ENCODE assay signal across 7 mouse cellular contexts in genomic region chr10:81407539-81408423, GRCm38 (mm10). TPM values are rescaled to one million over a fixed set of nuclear protein-coding genes. Genes with fewer than 3 reads are reported as not detected.
DNase-seq lines count a peak whose midpoint lies in the region; ATAC-seq and TF ChIP-seq lines count a peak whose summit lies in the region.

No protein-coding gene starts in this region.

- peak overlapping the region; percentile 36 for H3K4me3 ChIP-seq in ES-Bruce4 (ENCODE audit: low read depth, low read length)
- H3K4me3 ChIP-seq in heart, embryonic 12.5 days, result peak overlapping the region; percentile 41
- peak overlapping the region; percentile 16 for H3K4me3 ChIP-seq in kidney, embryonic 14.5 days (ENCODE audit: low read length)
- peak overlapping the region; percentile 34 for H3K4me3 ChIP-seq in liver, postnatal 0 days (ENCODE audit: low read depth, low read length)
- H3K4me3 ChIP-seq in neural tube, embryonic 12.5 days, result peak overlapping the region; percentile 19

- H3K9ac ChIP-seq in ES-Bruce4 (ENCODE audit: low read depth, poor library complexity, severe bottlenecking), result no peak overlapping the region
- H3K9ac ChIP-seq in heart, embryonic 12.5 days, result peak overlapping the region; percentile 63
- H3K9ac ChIP-seq in kidney, embryonic 14.5 days (ENCODE audit: low read depth, low read length), result no peak overlapping the region
- H3K9ac ChIP-seq in liver, postnatal 0 days (replicated peaks), result no peak overlapping the region; the same call in none of the 2 replicates
- peak overlapping the region; percentile 21; the same call in 1 of the 2 replicates for H3K9ac ChIP-seq in neural tube, embryonic 12.5 days

- TF ChIP-seq POLR2A in ES-Bruce4 (IDR thresholded peaks at IDR 0.05; ENCODE audit: insufficient read depth, low read length), result no peak

- no peaks in the 10 kb centered on the region for H3K9me3 ChIP-seq in ES-Bruce4 (replicated peaks; ENCODE audit: control insufficient read depth, insufficient read depth, low read length, poor library complexity, severe bottlenecking)
- H3K9me3 ChIP-seq in heart, embryonic 12.5 days (replicated peaks), result no peaks in the 10 kb centered on the region
- H3K9me3 ChIP-seq in kidney, embryonic 14.5 days (ENCODE audit: control insufficient read depth, low read length), result no peaks in the 10 kb centered on the region
- no peaks in the 10 kb centered on the region for H3K9me3 ChIP-seq in liver, postnatal 0 days (ENCODE audit: low read length)
- no peaks in the 10 kb centered on the region for H3K9me3 ChIP-seq in neural tube, embryonic 12.5 days

- TF ChIP-seq EP300 in ES-Bruce4 (IDR thresholded peaks at IDR 0.05; ENCODE audit: insufficient read depth, low read depth, low read length), result no peak
- TF ChIP-seq EP300 in liver, postnatal 0 days (IDR thresholded peaks at IDR 0.05; ENCODE audit: low read depth), result no peak

- peaks cover 24% of the 10 kb centered on the region for H3K4me1 ChIP-seq in ES-Bruce4 (ENCODE audit: control insufficient read depth, insufficient read depth, low read length)
- peaks cover 96% of the 10 kb centered on the region for H3K4me1 ChIP-seq in heart, embryonic 12.5 days (replicated peaks)
- peaks cover 74% of the 10 kb centered on the region for H3K4me1 ChIP-seq in kidney, embryonic 14.5 days (ENCODE audit: control insufficient read depth, insufficient read depth, low read length)
- peaks cover 56% of the 10 kb centered on the region for H3K4me1 ChIP-seq in liver, postnatal 0 days (ENCODE audit: insufficient read depth)
- H3K4me1 ChIP-seq in neural tube, embryonic 12.5 days, result peaks cover 66% of the 10 kb centered on the region

- no peaks in the 10 kb centered on the region for H3K27me3 ChIP-seq in ES-Bruce4 (ENCODE audit: control insufficient read depth, insufficient read depth, low read length, poor library complexity, severe bottlenecking)
- H3K27me3 ChIP-seq in heart, embryonic 12.5 days (replicated peaks), result 0 out of 2 replicates have a peak, but pooled peaks cover 5% of the 10 kb centered on the region
- H3K27me3 ChIP-seq in kidney, embryonic 14.5 days (ENCODE audit: control insufficient read depth, insufficient read depth, low read length), result no peaks in the 10 kb centered on the region
- peaks cover 4% of the 10 kb centered on the region; the same call in 1 of the 2 replicates for H3K27me3 ChIP-seq in liver, postnatal 0 days (ENCODE audit: insufficient read depth, low read length)
- H3K27me3 ChIP-seq in neural tube, embryonic 12.5 days (replicated peaks), result peaks cover 30% of the 10 kb centered on the region

- peak; percentile 72 to 81 for DNase-seq in adrenal gland, adult 18-20 months (ENCODE audit: low spot score in 2 of 2)
- DNase-seq in embryo, embryonic 11 days, result peak; percentile 79
- DNase-seq in liver, postnatal 0 days, result peak; percentile 83

- TF ChIP-seq CTCF in ES-Bruce4 (IDR thresholded peaks at IDR 0.05; ENCODE audit: low read depth, low read length), result no peak
- TF ChIP-seq CTCF in liver, postnatal 0 days (IDR thresholded peaks at IDR 0.05; ENCODE audit: low read depth), result peak; percentile 18; the same call in 1 of the 2 replicates

- peak; percentile 40; the same call in 1 of the 2 replicates for ATAC-seq in heart, embryonic 12.5 days (ENCODE audit: insufficient number of reproducible peaks, low FRiP score)
- ATAC-seq in kidney, embryonic 14.5 days (ENCODE audit: low FRiP score, low TSS enrichment), result peak; percentile 7; the same call in 1 of the 2 replicates
- peak; percentile 51 for ATAC-seq in liver, postnatal 0 days
- ATAC-seq in neural tube, embryonic 12.5 days (ENCODE audit: low FRiP score, low read depth), result no peak

- peak overlapping the region; percentile 66 for H3K4me2 ChIP-seq in heart, embryonic 12.5 days
- peak overlapping the region; percentile 25 for H3K4me2 ChIP-seq in kidney, embryonic 14.5 days (replicated peaks; ENCODE audit: low read depth, low read length)
- H3K4me2 ChIP-seq in liver, postnatal 0 days (ENCODE audit: low read depth, low read length), result peak overlapping the region; percentile 65
- peak overlapping the region; percentile 51 for H3K4me2 ChIP-seq in neural tube, embryonic 12.5 days (replicated peaks)

- 22% methylated on average over 31 of the region's 31 CpGs for WGBS in heart, embryonic 12.5 days
- WGBS in kidney, embryonic 14.5 days, result 24% methylated on average over 31 of the region's 31 CpGs
- WGBS in liver, postnatal 0 days (ENCODE audit: insufficient replicate concordance), result 20% methylated on average over 31 of the region's 31 CpGs
- WGBS in neural tube, embryonic 12.5 days, result 21% methylated on average over 31 of the region's 31 CpGs

- H3K36me3 ChIP-seq in ES-Bruce4 (ENCODE audit: control insufficient read depth, insufficient read depth, low read length, poor library complexity, severe bottlenecking), result no peaks in the 10 kb centered on the region
- H3K36me3 ChIP-seq in heart, embryonic 12.5 days, result peaks cover 54% of the 10 kb centered on the region
- H3K36me3 ChIP-seq in kidney, embryonic 14.5 days (ENCODE audit: control insufficient read depth, insufficient read depth, low read length), result peaks cover 34% of the 10 kb centered on the region; the same call in 1 of the 2 replicates
- peaks cover 13% of the 10 kb centered on the region; the same call in 1 of the 2 replicates for H3K36me3 ChIP-seq in liver, postnatal 0 days (replicated peaks; ENCODE audit: insufficient read depth, low read length)
- peaks cover 18% of the 10 kb centered on the region for H3K36me3 ChIP-seq in neural tube, embryonic 12.5 days

- no peak overlapping the region for H3K27ac ChIP-seq in ES-Bruce4 (ENCODE audit: insufficient read depth, low read length)
- H3K27ac ChIP-seq in heart, embryonic 12.5 days (ENCODE audit: poor library complexity, severe bottlenecking), result peak overlapping the region; percentile 92
- H3K27ac ChIP-seq in kidney, embryonic 14.5 days (ENCODE audit: low read depth, low read length), result peak overlapping the region; percentile 19; the same call in 1 of the 2 replicates
- peak overlapping the region; percentile 64 for H3K27ac ChIP-seq in liver, postnatal 0 days (ENCODE audit: low read depth)
- 0 out of 2 replicates have a peak overlapping the region, but pooled peaks have one; percentile 15 for H3K27ac ChIP-seq in neural tube, embryonic 12.5 days

RNA-seq across cellular contexts. Expression of gene Smim24, which starts 14.9 kb away (rescaled TPM):
- polyA plus RNA-seq in ES-Bruce4 (2011; ENCODE audit: insufficient read depth, insufficient read length, low read depth, missing spikeins), result 4.8 and 5.3 TPM in 2 replicates
- 1 to 10 TPM; 1.1 to 1.2 TPM for total RNA-seq in adrenal gland, adult 18-20 months (2021)
- 2.9 and 4.3 TPM in 2 replicates for polyA plus RNA-seq in heart, embryonic 12.5 days (2016; fragmentation: Nextera tagmentation; extraction: Ambion mirVana)
- polyA plus RNA-seq in kidney, embryonic 14.5 days (2014; fragmentation: Nextera tagmentation; extraction: Ambion mirVana), result 14.9 and 16.4 TPM in 2 replicates
- 1.7 and 2.0 TPM in 2 replicates for polyA plus RNA-seq in liver, postnatal 0 days (2015; fragmentation: Nextera tagmentation; extraction: Ambion mirVana)
- polyA plus RNA-seq in neural tube, embryonic 12.5 days (2016; fragmentation: Nextera tagmentation; extraction: Ambion mirVana), result 2.1 and 2.7 TPM in 2 replicates

RNA-seq across cellular contexts. Expression of gene Gm48552, which starts 19.0 kb away (rescaled TPM):
- polyA plus RNA-seq in ES-Bruce4 (2011; ENCODE audit: insufficient read depth, insufficient read length, low read depth, missing spikeins), result 1.1 TPM in 1 of 2 replicates, not detected in the other
- total RNA-seq in adrenal gland, adult 18-20 months (2021), result 1 to 10 TPM; 1.4 to 2.6 TPM
- 1.2 and 1.8 TPM in 2 replicates for polyA plus RNA-seq in heart, embryonic 12.5 days (2016; fragmentation: Nextera tagmentation; extraction: Ambion mirVana)
- polyA plus RNA-seq in kidney, embryonic 14.5 days (2014; fragmentation: Nextera tagmentation; extraction: Ambion mirVana), result 0.61 and 1.5 TPM in 2 replicates
- not detected in 2 replicates for polyA plus RNA-seq in liver, postnatal 0 days (2015; fragmentation: Nextera tagmentation; extraction: Ambion mirVana)
- polyA plus RNA-seq in neural tube, embryonic 12.5 days (2016; fragmentation: Nextera tagmentation; extraction: Ambion mirVana), result 2.3 and 2.5 TPM in 2 replicates

RNA-seq across cellular contexts. Expression of gene Gm48551, which starts 23.5 kb away (rescaled TPM):
- 1.5 TPM in 1 of 2 replicates, not detected in the other for polyA plus RNA-seq in ES-Bruce4 (2011; ENCODE audit: insufficient read depth, insufficient read length, low read depth, missing spikeins)
- 1 to 10 TPM; 1.5 to 1.9 TPM for total RNA-seq in adrenal gland, adult 18-20 months (2021)
- 1.9 and 2.2 TPM in 2 replicates for polyA plus RNA-seq in heart, embryonic 12.5 days (2016; fragmentation: Nextera tagmentation; extraction: Ambion mirVana)
- 3.5 and 3.8 TPM in 2 replicates for polyA plus RNA-seq in kidney, embryonic 14.5 days (2014; fragmentation: Nextera tagmentation; extraction: Ambion mirVana)
- 0.40 and 0.70 TPM in 2 replicates for polyA plus RNA-seq in liver, postnatal 0 days (2015; fragmentation: Nextera tagmentation; extraction: Ambion mirVana)
- polyA plus RNA-seq in neural tube, embryonic 12.5 days (2016; fragmentation: Nextera tagmentation; extraction: Ambion mirVana), result 5.0 and 5.3 TPM in 2 replicates

RNA-seq across cellular contexts. Expression of gene Dohh, which starts 23.6 kb away (rescaled TPM):
- 52.9 and 70.3 TPM in 2 replicates for polyA plus RNA-seq in ES-Bruce4 (2011; ENCODE audit: insufficient read depth, insufficient read length, low read depth, missing spikeins)
- 10 to 100 TPM; 49.1 to 50.5 TPM for total RNA-seq in adrenal gland, adult 18-20 months (2021)
- 66.7 and 66.9 TPM in 2 replicates for polyA plus RNA-seq in heart, embryonic 12.5 days (2016; fragmentation: Nextera tagmentation; extraction: Ambion mirVana)
- polyA plus RNA-seq in kidney, embryonic 14.5 days (2014; fragmentation: Nextera tagmentation; extraction: Ambion mirVana), result 59.2 and 73.9 TPM in 2 replicates
- 39.3 and 42.1 TPM in 2 replicates for polyA plus RNA-seq in liver, postnatal 0 days (2015; fragmentation: Nextera tagmentation; extraction: Ambion mirVana)
- 75.6 and 77.9 TPM in 2 replicates for polyA plus RNA-seq in neural tube, embryonic 12.5 days (2016; fragmentation: Nextera tagmentation; extraction: Ambion mirVana)

RNA-seq across cellular contexts. Expression of gene Fzr1, which starts 29.5 kb away (rescaled TPM):
- polyA plus RNA-seq in ES-Bruce4 (2011; ENCODE audit: insufficient read depth, insufficient read length, low read depth, missing spikeins), result 47.8 and 51.4 TPM in 2 replicates
- total RNA-seq in adrenal gland, adult 18-20 months (2021), result 10 to 100 TPM; 35.1 to 35.2 TPM
- polyA plus RNA-seq in heart, embryonic 12.5 days (2016; fragmentation: Nextera tagmentation; extraction: Ambion mirVana), result 96.4 and 99.5 TPM in 2 replicates
- 101 and 108 TPM in 2 replicates for polyA plus RNA-seq in kidney, embryonic 14.5 days (2014; fragmentation: Nextera tagmentation; extraction: Ambion mirVana)
- polyA plus RNA-seq in liver, postnatal 0 days (2015; fragmentation: Nextera tagmentation; extraction: Ambion mirVana), result 69.7 and 74.6 TPM in 2 replicates
- polyA plus RNA-seq in neural tube, embryonic 12.5 days (2016; fragmentation: Nextera tagmentation; extraction: Ambion mirVana), result 136 and 138 TPM in 2 replicates

Comparison
In these comparisons a context has a peak if more than half of its experiments do, and no peak if none do; other contexts are left out.
1. H3K9ac ChIP-seq: peak in heart, embryonic 12.5 days (single experiment) and neural tube, embryonic 12.5 days (single experiment); none in ES-Bruce4 (single experiment), kidney, embryonic 14.5 days (single experiment) and liver, postnatal 0 days (single experiment).
2. Peak in every context shown above with its lines, with median percentiles within 50 percentile points of each other: H3K4me3 ChIP-seq, DNase-seq and H3K4me2 ChIP-seq.